Mouse (Mus musculus): ENCODE results near the gene Myo1c. TPM values are rescaled to one million over a fixed set of nuclear protein-coding genes. Genes with fewer than 3 reads are reported as not detected.

The Myo1c gene
- polyA plus RNA-seq, 1 experiment from 2014 or later: 72.4 TPM

- no peak for ATAC-seq (replicated peaks; ENCODE audit: extremely low read depth, insufficient read depth, low FRiP score)
- Histone ChIP-seq H3K27ac (ENCODE audit: low read length) (peak overlapping the region; percentile 89), H3K9ac (ENCODE audit: low read length) (peak overlapping the region; percentile 45; the same call in 1 of the 2 replicates), H3K9me3 (replicated peaks; ENCODE audit: control insufficient read depth, low read length) (no peaks in the 10 kb centered on the region), H3K27me3 (ENCODE audit: control insufficient read depth, insufficient read depth, low read length) (no peaks in the 10 kb centered on the region), H3K36me3 (ENCODE audit: control insufficient read depth, insufficient read depth) (peaks cover 24% of the 10 kb centered on the region), H3K4me2 (ENCODE audit: low read depth, low read length) (no peak overlapping the region), H3K4me1 (ENCODE audit: control insufficient read depth, insufficient read depth, low read length) (peaks cover 49% of the 10 kb centered on the region), H3K4me3 (ENCODE audit: low read length) (no peak overlapping the region)
- 81% methylated on average over 2 of the region's 2 CpGs for WGBS
These were observed 28.9 kb upstream of the Myo1c start for GRCm38 (mm10) chr11:75621426-75621825.

GRCm38 (mm10) chr11:75622588-75623329, 27.5 kb upstream of the Myo1c start:
- H3K9me3 ChIP-seq (replicated peaks; ENCODE audit: control insufficient read depth, low read length): no peaks in the 10 kb centered on the region
- no peak overlapping the region for H3K4me2 ChIP-seq (ENCODE audit: low read depth, low read length)
- H3K36me3 ChIP-seq (ENCODE audit: control insufficient read depth, insufficient read depth): peaks cover 20% of the 10 kb centered on the region
- peaks cover 49% of the 10 kb centered on the region for H3K4me1 ChIP-seq (ENCODE audit: control insufficient read depth, insufficient read depth, low read length)
- no peak overlapping the region for H3K9ac ChIP-seq (ENCODE audit: low read length)
- H3K27me3 ChIP-seq (ENCODE audit: control insufficient read depth, insufficient read depth, low read length): no peaks in the 10 kb centered on the region
- no peak for ATAC-seq (replicated peaks; ENCODE audit: extremely low read depth, insufficient read depth, low FRiP score)
- H3K27ac ChIP-seq (ENCODE audit: low read length): peak overlapping the region; percentile 99
- 40% methylated on average over 2 of the region's 2 CpGs for WGBS
- no peak overlapping the region for H3K4me3 ChIP-seq (ENCODE audit: low read length)

- H3K9ac ChIP-seq (ENCODE audit: low read length): peak overlapping the region; percentile 56
- H3K27me3 ChIP-seq (ENCODE audit: control insufficient read depth, insufficient read depth, low read length): no peaks in the 10 kb centered on the region
- peak overlapping the region; percentile 38; the same call in 1 of the 2 replicates for H3K4me2 ChIP-seq (ENCODE audit: low read depth, low read length)
- ATAC-seq (replicated peaks; ENCODE audit: extremely low read depth, insufficient read depth, low FRiP score): peak; percentile 75
- 16% methylated on average over 2 of the region's 2 CpGs for WGBS
- H3K27ac ChIP-seq (ENCODE audit: low read length): peak overlapping the region; percentile 99
- H3K4me3 ChIP-seq (ENCODE audit: low read length): no peak overlapping the region
- peaks cover 23% of the 10 kb centered on the region for H3K36me3 ChIP-seq (ENCODE audit: control insufficient read depth, insufficient read depth)
- H3K9me3 ChIP-seq (replicated peaks; ENCODE audit: control insufficient read depth, low read length): no peaks in the 10 kb centered on the region
- H3K4me1 ChIP-seq (ENCODE audit: control insufficient read depth, insufficient read depth, low read length): peaks cover 49% of the 10 kb centered on the region
These were observed 26.2 kb upstream of the Myo1c start for GRCm38 (mm10) chr11:75624102-75624554.

- Histone ChIP-seq H3K36me3 (ENCODE audit: control insufficient read depth, insufficient read depth) (peaks cover 21% of the 10 kb centered on the region), H3K27ac (ENCODE audit: low read length) (0 out of 2 replicates have a peak overlapping the region, but pooled peaks have one; percentile 14), H3K4me2 (ENCODE audit: low read depth, low read length) (no peak overlapping the region), H3K9ac (ENCODE audit: low read length) (no peak overlapping the region), H3K9me3 (replicated peaks; ENCODE audit: control insufficient read depth, low read length) (no peaks in the 10 kb centered on the region), H3K4me3 (ENCODE audit: low read length) (no peak overlapping the region), H3K4me1 (ENCODE audit: control insufficient read depth, insufficient read depth, low read length) (peaks cover 47% of the 10 kb centered on the region), H3K27me3 (ENCODE audit: control insufficient read depth, insufficient read depth, low read length) (no peaks in the 10 kb centered on the region)
- 87% methylated on average over 4 of the region's 4 CpGs for WGBS
- no peak for ATAC-seq (replicated peaks; ENCODE audit: extremely low read depth, insufficient read depth, low FRiP score)
These were observed 24.5 kb upstream of the Myo1c start for GRCm38 (mm10) chr11:75625820-75626219.

- peaks cover 27% of the 10 kb centered on the region for H3K36me3 ChIP-seq (ENCODE audit: control insufficient read depth, insufficient read depth)
- H3K9me3 ChIP-seq (replicated peaks; ENCODE audit: control insufficient read depth, low read length): no peaks in the 10 kb centered on the region
- H3K27ac ChIP-seq (ENCODE audit: low read length): peak overlapping the region; percentile 94
- ATAC-seq (replicated peaks; ENCODE audit: extremely low read depth, insufficient read depth, low FRiP score): no peak
- peak overlapping the region; percentile 95 for H3K4me2 ChIP-seq (ENCODE audit: low read depth, low read length)
- H3K4me3 ChIP-seq (ENCODE audit: low read length): peak overlapping the region; percentile 91
- H3K4me1 ChIP-seq (ENCODE audit: control insufficient read depth, insufficient read depth, low read length): peaks cover 18% of the 10 kb centered on the region
- 12% methylated on average over 5 of the region's 5 CpGs for WGBS
- no peaks in the 10 kb centered on the region for H3K27me3 ChIP-seq (ENCODE audit: control insufficient read depth, insufficient read depth, low read length)
- H3K9ac ChIP-seq (ENCODE audit: low read length): peak overlapping the region; percentile 84
These were observed 20.2 kb upstream of the Myo1c start for GRCm38 (mm10) chr11:75630098-75630497.

GRCm38 (mm10) chr11:75630645-75631229, 19.6 kb upstream of the Myo1c start, which contains the start of gene Inpp5k:
Inpp5k (plus strand) TSS chr11:75630988.
- Histone ChIP-seq H3K36me3 (ENCODE audit: control insufficient read depth, insufficient read depth) (peaks cover 24% of the 10 kb centered on the region), H3K4me1 (ENCODE audit: control insufficient read depth, insufficient read depth, low read length) (peaks cover 18% of the 10 kb centered on the region), H3K9ac (ENCODE audit: low read length) (peak within 1 kb of the TSS; percentile 84), H3K9me3 (replicated peaks; ENCODE audit: control insufficient read depth, low read length) (no peaks in the 10 kb centered on the region), H3K27me3 (ENCODE audit: control insufficient read depth, insufficient read depth, low read length) (no peaks in the 10 kb centered on the region), H3K4me2 (ENCODE audit: low read depth, low read length) (peak within 1 kb of the TSS; percentile 95), H3K27ac (ENCODE audit: low read length) (peak within 1 kb of the TSS; percentile 94), H3K4me3 (ENCODE audit: low read length) (peak within 1 kb of the TSS; percentile 91)
- ATAC-seq (replicated peaks; ENCODE audit: extremely low read depth, insufficient read depth, low FRiP score): peak; percentile 98
- WGBS: under 1% methylated on average over 53 of the region's 53 CpGs

- WGBS: 8% methylated on average over 13 of the region's 13 CpGs
- peak overlapping the region; percentile 14; the same call in 1 of the 2 replicates for H3K27ac ChIP-seq (ENCODE audit: low read length)
These were observed 18.6 kb upstream of the Myo1c start for GRCm38 (mm10) chr11:75631561-75632225.

GRCm38 (mm10) chr11:75632921-75633320, 17.4 kb upstream of the Myo1c start:
- Histone ChIP-seq H3K9ac (ENCODE audit: low read length) (no peak overlapping the region), H3K36me3 (ENCODE audit: control insufficient read depth, insufficient read depth) (peaks cover 20% of the 10 kb centered on the region), H3K9me3 (replicated peaks; ENCODE audit: control insufficient read depth, low read length) (no peaks in the 10 kb centered on the region), H3K27ac (ENCODE audit: low read length) (no peak overlapping the region), H3K27me3 (ENCODE audit: control insufficient read depth, insufficient read depth, low read length) (no peaks in the 10 kb centered on the region), H3K4me1 (ENCODE audit: control insufficient read depth, insufficient read depth, low read length) (peaks cover 18% of the 10 kb centered on the region), H3K4me2 (ENCODE audit: low read depth, low read length) (no peak overlapping the region), H3K4me3 (ENCODE audit: low read length) (no peak overlapping the region)
- 82% methylated on average over 5 of the region's 5 CpGs for WGBS
- ATAC-seq (replicated peaks; ENCODE audit: extremely low read depth, insufficient read depth, low FRiP score): no peak

More at GRCm38 (mm10) chr11:75631561-75632225, 18.6 kb upstream of the Myo1c start:
- peaks cover 17% of the 10 kb centered on the region for H3K36me3 ChIP-seq (ENCODE audit: control insufficient read depth, insufficient read depth)
- no peaks in the 10 kb centered on the region for H3K9me3 ChIP-seq (replicated peaks; ENCODE audit: control insufficient read depth, low read length)
- H3K4me2 ChIP-seq (ENCODE audit: low read depth, low read length): peak overlapping the region; percentile 95
- H3K9ac ChIP-seq (ENCODE audit: low read length): peak overlapping the region; percentile 84
- no peak for ATAC-seq (replicated peaks; ENCODE audit: extremely low read depth, insufficient read depth, low FRiP score)
- H3K4me1 ChIP-seq (ENCODE audit: control insufficient read depth, insufficient read depth, low read length): peaks cover 18% of the 10 kb centered on the region
- no peaks in the 10 kb centered on the region for H3K27me3 ChIP-seq (ENCODE audit: control insufficient read depth, insufficient read depth, low read length)
- peak overlapping the region; percentile 91 for H3K4me3 ChIP-seq (ENCODE audit: low read length)
